Mouse (Mus musculus) C2C12 (cell line): ENCODE measurements around the gene Spock2. TPM values are rescaled to one million over a fixed set of nuclear protein-coding genes. Genes with fewer than 3 reads are reported as not detected.

Experiments
- H3K27me3 ChIP-seq: one replicate; pipeline ENCODE4 v1.6.1; 2011; ENCODE audit not compliant: control insufficient read depth, insufficient read depth, insufficient read length
- H3K36me3 ChIP-seq: one replicate; pipeline ENCODE4 v1.6.1; 2011; ENCODE audit not compliant: control insufficient read depth, insufficient read depth
- H3K4me3 ChIP-seq: one replicate; pipeline ENCODE4 v1.5.1; 2011; ENCODE audit warnings: mild to moderate bottlenecking, control low read depth; ENCODE audit not compliant: poor library complexity, insufficient read depth, severe bottlenecking
- H3K79me2 ChIP-seq: one replicate; pipeline ENCODE4 v1.6.1; 2011; ENCODE audit not compliant: control insufficient read depth, insufficient read depth
- H3K79me3 ChIP-seq: one replicate; pipeline ENCODE4 v1.6.1; 2011; ENCODE audit warnings: low read depth, control low read depth
- H3ac ChIP-seq: one replicate; pipeline ENCODE3; 2011; ENCODE audit warnings: low read depth; ENCODE audit not compliant: control insufficient read depth, insufficient read length
- CEBPB ChIP-seq: IDR thresholded peaks from one replicate; pipeline ENCODE4 v1.6.1; 2011; ENCODE audit warnings: low read depth, mild to moderate bottlenecking, control low read depth, moderate library complexity
- CTCF ChIP-seq: IDR thresholded peaks from one replicate; pipeline ENCODE4 v1.5.1; 2011; ENCODE audit not compliant: control insufficient read depth, insufficient read depth, insufficient read length
- FOSL1 ChIP-seq: IDR thresholded peaks from one replicate; pipeline ENCODE4 v1.8.0; 2011; ENCODE audit warnings: mild to moderate bottlenecking, low read length; ENCODE audit not compliant: poor library complexity, insufficient read depth, severe bottlenecking
- MAX ChIP-seq: IDR thresholded peaks from one replicate; pipeline ENCODE4 v1.6.1; 2011; ENCODE audit warnings: mild to moderate bottlenecking, control low read depth
- MYOD1 ChIP-seq: IDR thresholded peaks from one replicate; pipeline ENCODE4 v1.6.1; 2011; ENCODE audit warnings: low read depth; ENCODE audit not compliant: control insufficient read depth, insufficient read length
- MYOG ChIP-seq: IDR thresholded peaks from one replicate; pipeline ENCODE4 v1.6.1; 2011; ENCODE audit not compliant: control insufficient read depth, insufficient read length; ENCODE audit errors: extremely low read depth
- USF1 ChIP-seq: IDR thresholded peaks from one replicate; pipeline ENCODE4 v1.6.1; 2011; ENCODE audit warnings: low read depth, mild to moderate bottlenecking, control low read depth, moderate library complexity
- polyA plus RNA-seq: library from polyadenylated mRNA; unstranded; fragments of >200 nt; fragmentation: generic; extraction: Trizol; gene quantifications from one replicate; pipeline ENCODE4 v1.2.1, GENCODE M21; 2012; ENCODE audit warnings: missing spikeins

Spock2 gene
- polyA plus RNA-seq, 1 experiment: 12.1 TPM

GRCm38 (mm10) chr10:60105391-60106145, 451 bp upstream of the Spock2 start:
- TF ChIP-seq USF1 (no peak), MAX (no peak), FOSL1 (no peak), CTCF (no peak), MYOG (no peak), CEBPB (no peak), MYOD1 (no peak)
- H3K79me2 ChIP-seq: no peaks in the 10 kb centered on the region
- no peak overlapping the region for H3ac ChIP-seq
- H3K27me3 ChIP-seq: no peaks in the 10 kb centered on the region
- H3K79me3 ChIP-seq: no peaks in the 10 kb centered on the region
- H3K4me3 ChIP-seq: no peak overlapping the region
- H3K36me3 ChIP-seq: no peaks in the 10 kb centered on the region

GRCm38 (mm10) chr10:60106531-60107186, 640 bp downstream of the Spock2 start:
- Histone ChIP-seq H3ac (peak overlapping the region; percentile 82), H3K79me3 (no peaks in the 10 kb centered on the region), H3K36me3 (no peaks in the 10 kb centered on the region), H3K4me3 (peak overlapping the region; percentile 11), H3K79me2 (no peaks in the 10 kb centered on the region), H3K27me3 (no peaks in the 10 kb centered on the region)
- no peak for TF ChIP-seq MAX
- peak; percentile 21 for TF ChIP-seq CTCF

- Histone ChIP-seq H3ac (peak overlapping the region; percentile 82), H3K79me3 (no peaks in the 10 kb centered on the region), H3K4me3 (no peak overlapping the region), H3K27me3 (no peaks in the 10 kb centered on the region), H3K36me3 (no peaks in the 10 kb centered on the region), H3K79me2 (no peaks in the 10 kb centered on the region)
- TF ChIP-seq CEBPB (no peak), MYOG (no peak), USF1 (no peak), CTCF (no peak), FOSL1 (no peak), MYOD1 (no peak), MAX (no peak)
These were observed 1.4 kb downstream of the Spock2 start for GRCm38 (mm10) chr10:60107448-60107847.

- H3K79me2 ChIP-seq: no peaks in the 10 kb centered on the region
- no peaks in the 10 kb centered on the region for H3K79me3 ChIP-seq
- H3K27me3 ChIP-seq: no peaks in the 10 kb centered on the region
- no peaks in the 10 kb centered on the region for H3K36me3 ChIP-seq
- no peak overlapping the region for H3K4me3 ChIP-seq
- TF ChIP-seq MAX: no peak
- no peak for TF ChIP-seq FOSL1
- no peak for TF ChIP-seq MYOG
- TF ChIP-seq USF1: no peak
- TF ChIP-seq CTCF: no peak
- TF ChIP-seq CEBPB: no peak
- TF ChIP-seq MYOD1: no peak
- no peak overlapping the region for H3ac ChIP-seq
These were observed 2.5 kb downstream of the Spock2 start for GRCm38 (mm10) chr10:60108321-60109111.

- Histone ChIP-seq H3K36me3 (no peaks in the 10 kb centered on the region), H3K4me3 (no peak overlapping the region), H3ac (no peak overlapping the region), H3K79me3 (no peaks in the 10 kb centered on the region), H3K79me2 (no peaks in the 10 kb centered on the region), H3K27me3 (no peaks in the 10 kb centered on the region)
- TF ChIP-seq CTCF (no peak), MYOG (no peak), CEBPB (no peak), USF1 (no peak), FOSL1 (no peak)
These were observed 3.3 kb downstream of the Spock2 start for GRCm38 (mm10) chr10:60109336-60109735.
